24 mouse cellular contexts compared by ENCODE assay signal in genomic region chr9:90165590-90165989, GRCm38 (mm10). TPM values are rescaled to one million over a fixed set of nuclear protein-coding genes. Genes with fewer than 3 reads are reported as not detected.
"Had no signal": no experiment of that assay in that cellular context is flagged by ENCODE, and none has a peak within 500 bp of the region (broad histone marks: within the 10 kb centered on the region; RNA-seq: fewer than 3 reads in every experiment).

No protein-coding gene starts in this region.

- H3K4me3 ChIP-seq: gastrocnemius, adult 2 months; heart, embryonic 13.5 days; heart, embryonic 15.5 days; hindbrain, embryonic 10.5 days; hindbrain, embryonic 12.5 days; intestine, embryonic 15.5 days; layer of hippocampus, adult 2 months; left cerebral cortex, adult 2 months; limb, embryonic 13.5 days; limb, embryonic 15.5 days; liver, embryonic 13.5 days had no signal

- H3K9me3 ChIP-seq: heart, embryonic 13.5 days; heart, embryonic 15.5 days; hindbrain, embryonic 10.5 days; hindbrain, embryonic 12.5 days; intestine, embryonic 15.5 days; limb, embryonic 13.5 days; limb, embryonic 15.5 days; liver, embryonic 13.5 days had no signal

- H3K9ac ChIP-seq: heart, embryonic 13.5 days; heart, embryonic 15.5 days; hindbrain, embryonic 12.5 days; hindbrain, embryonic 14.5 days; intestine, embryonic 15.5 days; limb, embryonic 13.5 days; limb, embryonic 15.5 days; liver, embryonic 13.5 days had no signal

- H3K36me3 ChIP-seq: heart, embryonic 15.5 days; hindbrain, embryonic 12.5 days; intestine, embryonic 15.5 days; limb, embryonic 13.5 days; limb, embryonic 15.5 days; liver, embryonic 13.5 days had no signal

- ATAC-seq: forebrain, embryonic 16.5 days; hindbrain, embryonic 16.5 days; inflammation-experienced regulatory T-cells, adult 6 months; intestine, embryonic 15.5 days; intestine, postnatal 0 days had no signal

- H3K27me3 ChIP-seq: heart, embryonic 13.5 days; heart, embryonic 15.5 days; hindbrain, embryonic 12.5 days; intestine, embryonic 15.5 days; limb, embryonic 13.5 days; limb, embryonic 15.5 days had no signal

- H3K4me2 ChIP-seq: heart, embryonic 13.5 days; heart, embryonic 15.5 days; hindbrain, embryonic 12.5 days; intestine, embryonic 15.5 days; limb, embryonic 13.5 days; limb, embryonic 15.5 days; liver, embryonic 13.5 days had no signal

- DNase-seq: gastrocnemius, adult 2 months; gastrocnemius, postnatal 10 days; gastrocnemius, postnatal 25 days; kidney, adult 18-20 months; kidney, adult 8-10 months; kidney, postnatal 10 days; kidney, postnatal 25 days; kidney, postnatal 4 days; left cerebral cortex, postnatal 4 days; liver, embryonic 13.5 days had no signal

- H3K27ac ChIP-seq: gastrocnemius, adult 2 months; heart, embryonic 13.5 days; heart, embryonic 15.5 days; hindbrain, embryonic 10.5 days; hindbrain, embryonic 12.5 days; hindbrain, embryonic 14.5 days; intestine, embryonic 15.5 days; layer of hippocampus, adult 2 months; left cerebral cortex, adult 2 months; limb, embryonic 13.5 days; limb, embryonic 15.5 days; liver, embryonic 13.5 days had no signal

RNA-seq across cellular contexts. Expression of gene Adamts7, which starts 2.7 kb away (rescaled TPM):
- polyA plus RNA-seq: inflammation-experienced regulatory T-cells, adult 6 months had no signal
